In the genomic region with DNA sequence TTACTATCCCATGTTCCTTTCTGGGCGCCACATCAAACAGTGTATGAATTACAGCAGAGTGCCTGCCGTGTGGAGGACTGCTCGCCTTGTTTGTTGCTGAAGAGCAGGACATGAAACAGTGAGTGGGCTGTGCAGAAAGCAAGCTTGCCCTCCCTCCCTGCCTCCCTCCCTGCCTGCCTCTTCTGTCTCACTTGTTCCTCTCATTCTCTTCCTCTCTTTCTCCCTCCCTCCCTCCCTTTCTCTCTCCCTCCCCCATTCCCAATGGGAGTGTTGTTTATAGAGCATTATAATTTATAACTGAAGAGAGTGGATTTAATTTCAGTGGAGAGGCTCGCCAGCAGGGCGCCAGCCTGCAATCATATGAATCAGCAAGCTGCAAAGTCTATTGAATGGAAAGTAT, we compare ENCODE assay signal across 8 mouse cellular contexts.
DNase-seq lines count a peak whose midpoint lies in the region; ATAC-seq lines count a peak whose summit lies in the region.

No protein-coding gene starts in this region.

- H3K4me2 ChIP-seq in heart, embryonic 13.5 days = peak overlapping the region; percentile 44

- DNase-seq in heart, adult 8-10 months (ENCODE audit: low spot score) = no peak
- DNase-seq in right cerebral cortex, adult 2 months (ENCODE audit: low spot score in 2 of 2) = peak; percentile 30 to 33
- no peak for DNase-seq in right cerebral cortex, postnatal 14 days
- peak; percentile 12 to 25 for DNase-seq in left cerebral cortex, postnatal 25 days (ENCODE audit: low spot score in 2 of 2)
- peak; percentile 21 for DNase-seq in telencephalon, adult 2 months (ENCODE audit: low read depth, low spot score)
- no peak for DNase-seq in urinary bladder, postnatal 4 days (ENCODE audit: low spot score in 2 of 2)
- no peak for DNase-seq in embryo, embryonic 10.5 days (ENCODE audit: low spot score)

- intact Hi-C loops in left cerebral cortex, postnatal 25 days (cut with DNase I) = no loop called here

- no peaks in the 10 kb centered on the region; the same call in 1 of the 2 replicates for H3K27me3 ChIP-seq in heart, embryonic 13.5 days (replicated peaks)

- no peak overlapping the region for H3K4me3 ChIP-seq in heart, embryonic 13.5 days

- WGBS in heart, embryonic 13.5 days = 34% methylated on average over 5 of the region's 5 CpGs

- 0 out of 2 replicates have a peak overlapping the region, but pooled peaks have one; percentile 20 for H3K27ac ChIP-seq in heart, embryonic 13.5 days (replicated peaks)

- no peak; the same call in 1 of the 2 replicates for ATAC-seq in heart, embryonic 13.5 days (ENCODE audit: extremely low read depth, insufficient number of reproducible peaks, low FRiP score, low TSS enrichment)

- H3K36me3 ChIP-seq in heart, embryonic 13.5 days = no peaks in the 10 kb centered on the region

- peaks cover 63% of the 10 kb centered on the region for H3K4me1 ChIP-seq in heart, embryonic 13.5 days

- H3K9me3 ChIP-seq in heart, embryonic 13.5 days = no peaks in the 10 kb centered on the region

- no peak overlapping the region for H3K9ac ChIP-seq in heart, embryonic 13.5 days

Comparison
In these comparisons a context has a peak if more than half of its experiments do, and no peak if none do; other contexts are left out.
1. DNase-seq: peak in right cerebral cortex, adult 2 months (2 of 2), left cerebral cortex, postnatal 25 days (2 of 2) and telencephalon, adult 2 months (single experiment); none in heart, adult 8-10 months (single experiment), right cerebral cortex, postnatal 14 days (single experiment), urinary bladder, postnatal 4 days (0 of 2) and embryo, embryonic 10.5 days (single experiment).